Mouse (Mus musculus): ENCODE results near the gene Txn2. TPM values are rescaled to one million over a fixed set of nuclear protein-coding genes. Genes with fewer than 3 reads are reported as not detected.

Txn2 gene
- polyA plus RNA-seq (2015; fragmentation: Nextera tagmentation; extraction: Ambion mirVana): 193 and 217 TPM in 2 replicates

- peak within 1 kb of the TSS; percentile 79 for H3K4me3 ChIP-seq (replicated peaks)
- H3K27me3 ChIP-seq (replicated peaks): no peaks in the 10 kb centered on the region
- H3K4me2 ChIP-seq: peak within 1 kb of the TSS; percentile 85
- H3K9me3 ChIP-seq (replicated peaks): no peaks in the 10 kb centered on the region
- peaks cover 32% of the 10 kb centered on the region for H3K4me1 ChIP-seq
- peak within 1 kb of the TSS; percentile 82 for H3K9ac ChIP-seq (replicated peaks)
- H3K27ac ChIP-seq (replicated peaks): peak within 1 kb of the TSS; percentile 100
- peaks cover 17% of the 10 kb centered on the region for H3K36me3 ChIP-seq
- WGBS: under 1% methylated on average over 34 of the region's 34 CpGs
- peak; percentile 97 for ATAC-seq (ENCODE audit: low FRiP score)
These were observed at the start of gene Txn2 for GRCm38 (mm10) chr15:77928673-77929331. Txn2 (minus strand) TSS chr15:77929006.

- Histone ChIP-seq H3K9me3 (replicated peaks) (no peaks in the 10 kb centered on the region), H3K4me2 (no peak overlapping the region), H3K4me1 (peaks cover 7% of the 10 kb centered on the region), H3K27me3 (replicated peaks) (peaks cover 6% of the 10 kb centered on the region; the same call in 1 of the 2 replicates), H3K9ac (replicated peaks) (no peak overlapping the region), H3K27ac (replicated peaks) (no peak overlapping the region), H3K4me3 (replicated peaks) (no peak overlapping the region), H3K36me3 (no peaks in the 10 kb centered on the region)
- no peak for ATAC-seq (ENCODE audit: low FRiP score)
- WGBS: 61% methylated on average over 3 of the region's 3 CpGs
These were observed 48.9 kb upstream of the Txn2 start for GRCm38 (mm10) chr15:77977663-77978062.

- 76% methylated on average over 6 of the region's 6 CpGs for WGBS
These were observed 45.5 kb upstream of the Txn2 start for GRCm38 (mm10) chr15:77974165-77974841.

GRCm38 (mm10) chr15:77970470-77971292, 41.9 kb upstream of the Txn2 start, which contains the start of gene Eif3d:
Eif3d (minus strand) TSS chr15:77970813.
- under 1% methylated on average over 72 of the region's 72 CpGs for WGBS
- H3K9ac ChIP-seq (replicated peaks): peak within 1 kb of the TSS; percentile 92
- peak within 1 kb of the TSS; percentile 91 for H3K4me2 ChIP-seq
- peaks cover 27% of the 10 kb centered on the region for H3K4me1 ChIP-seq
- peak; percentile 85 for ATAC-seq (ENCODE audit: low FRiP score)
- no peaks in the 10 kb centered on the region for H3K27me3 ChIP-seq (replicated peaks)
- peak within 1 kb of the TSS; percentile 97 for H3K27ac ChIP-seq (replicated peaks)
- H3K9me3 ChIP-seq (replicated peaks): no peaks in the 10 kb centered on the region
- peak within 1 kb of the TSS; percentile 77 for H3K4me3 ChIP-seq (replicated peaks)
- peaks cover 29% of the 10 kb centered on the region for H3K36me3 ChIP-seq

More at GRCm38 (mm10) chr15:77974165-77974841, 45.5 kb upstream of the Txn2 start:
- no peaks in the 10 kb centered on the region for H3K9me3 ChIP-seq (replicated peaks)
- no peak for ATAC-seq (ENCODE audit: low FRiP score)
- peaks cover under 1% of the 10 kb centered on the region; the same call in 1 of the 2 replicates for H3K27me3 ChIP-seq (replicated peaks)
- H3K4me3 ChIP-seq (replicated peaks): no peak overlapping the region
- no peak overlapping the region for H3K4me2 ChIP-seq
- no peak overlapping the region for H3K27ac ChIP-seq (replicated peaks)
- no peaks in the 10 kb centered on the region for H3K36me3 ChIP-seq
- H3K9ac ChIP-seq (replicated peaks): no peak overlapping the region
- H3K4me1 ChIP-seq: peaks cover 18% of the 10 kb centered on the region

GRCm38 (mm10) chr15:77969940-77970469, 41.2 kb upstream of the Txn2 start:
- H3K27me3 ChIP-seq (replicated peaks): no peaks in the 10 kb centered on the region
- ATAC-seq (ENCODE audit: low FRiP score): peak; percentile 10
- peaks cover 35% of the 10 kb centered on the region for H3K36me3 ChIP-seq
- H3K4me2 ChIP-seq: peak overlapping the region; percentile 91
- WGBS: 3% methylated on average over 15 of the region's 15 CpGs
- peak overlapping the region; percentile 77 for H3K4me3 ChIP-seq (replicated peaks)
- H3K4me1 ChIP-seq: peaks cover 27% of the 10 kb centered on the region
- H3K9ac ChIP-seq (replicated peaks): peak overlapping the region; percentile 92
- no peaks in the 10 kb centered on the region for H3K9me3 ChIP-seq (replicated peaks)
- peak overlapping the region; percentile 97 for H3K27ac ChIP-seq (replicated peaks)

GRCm38 (mm10) chr15:77965117-77965528, 36.3 kb upstream of the Txn2 start:
- no peak overlapping the region for H3K4me2 ChIP-seq
- 79% methylated on average over 9 of the region's 9 CpGs for WGBS
- no peak overlapping the region for H3K4me3 ChIP-seq (replicated peaks)

GRCm38 (mm10) chr15:77962447-77962846, 33.6 kb upstream of the Txn2 start:
- peaks cover 93% of the 10 kb centered on the region for H3K36me3 ChIP-seq
- ATAC-seq (ENCODE audit: low FRiP score): no peak
- H3K9me3 ChIP-seq (replicated peaks): no peaks in the 10 kb centered on the region
- H3K4me1 ChIP-seq: peaks cover 4% of the 10 kb centered on the region
- no peak overlapping the region for H3K4me2 ChIP-seq
- H3K9ac ChIP-seq (replicated peaks): no peak overlapping the region
- H3K27me3 ChIP-seq (replicated peaks): no peaks in the 10 kb centered on the region
- 95% methylated on average over 5 of the region's 5 CpGs for WGBS
- H3K4me3 ChIP-seq (replicated peaks): no peak overlapping the region
- no peak overlapping the region for H3K27ac ChIP-seq (replicated peaks)

More at GRCm38 (mm10) chr15:77965117-77965528, 36.3 kb upstream of the Txn2 start:
- no peak for ATAC-seq (ENCODE audit: low FRiP score)
- H3K4me1 ChIP-seq: peaks cover 17% of the 10 kb centered on the region
- H3K27me3 ChIP-seq (replicated peaks): no peaks in the 10 kb centered on the region
- H3K36me3 ChIP-seq: peaks cover 84% of the 10 kb centered on the region
- H3K9ac ChIP-seq (replicated peaks): no peak overlapping the region
- no peak overlapping the region for H3K27ac ChIP-seq (replicated peaks)
- no peaks in the 10 kb centered on the region for H3K9me3 ChIP-seq (replicated peaks)

- Histone ChIP-seq H3K27ac (replicated peaks) (no peak overlapping the region), H3K4me2 (no peak overlapping the region), H3K4me1 (peaks cover 22% of the 10 kb centered on the region), H3K4me3 (replicated peaks) (no peak overlapping the region), H3K9ac (replicated peaks) (no peak overlapping the region), H3K9me3 (replicated peaks) (no peaks in the 10 kb centered on the region), H3K27me3 (replicated peaks) (no peaks in the 10 kb centered on the region), H3K36me3 (peaks cover 75% of the 10 kb centered on the region)
- no peak for ATAC-seq (ENCODE audit: low FRiP score)
- 94% methylated on average over 6 of the region's 6 CpGs for WGBS
These were observed 31.9 kb upstream of the Txn2 start for GRCm38 (mm10) chr15:77960693-77961092.

- ATAC-seq (ENCODE audit: low FRiP score): no peak
- peaks cover 51% of the 10 kb centered on the region for H3K36me3 ChIP-seq
- H3K4me3 ChIP-seq (replicated peaks): no peak overlapping the region
These were observed 29.3 kb upstream of the Txn2 start for GRCm38 (mm10) chr15:77958071-77958470.

GRCm38 (mm10) chr15:77957625-77958024, 28.8 kb upstream of the Txn2 start:
- Histone ChIP-seq H3K9ac (replicated peaks) (no peak overlapping the region), H3K36me3 (peaks cover 51% of the 10 kb centered on the region), H3K4me3 (replicated peaks) (no peak overlapping the region), H3K27ac (replicated peaks) (no peak overlapping the region), H3K4me2 (peak overlapping the region; percentile 92), H3K9me3 (replicated peaks) (no peaks in the 10 kb centered on the region), H3K4me1 (peaks cover 48% of the 10 kb centered on the region), H3K27me3 (replicated peaks) (no peaks in the 10 kb centered on the region)
- ATAC-seq (ENCODE audit: low FRiP score): no peak
- 42% methylated on average over 5 of the region's 5 CpGs for WGBS

More at GRCm38 (mm10) chr15:77958071-77958470, 29.3 kb upstream of the Txn2 start:
- no peak overlapping the region for H3K27ac ChIP-seq (replicated peaks)
- H3K9me3 ChIP-seq (replicated peaks): no peaks in the 10 kb centered on the region
- H3K4me1 ChIP-seq: peaks cover 46% of the 10 kb centered on the region
- H3K27me3 ChIP-seq (replicated peaks): no peaks in the 10 kb centered on the region
- no peak overlapping the region for H3K4me2 ChIP-seq
- no peak overlapping the region for H3K9ac ChIP-seq (replicated peaks)
- 63% methylated on average over 3 of the region's 3 CpGs for WGBS

- peak; percentile 95 for ATAC-seq (ENCODE audit: low FRiP score)
- H3K36me3 ChIP-seq: peaks cover 48% of the 10 kb centered on the region
- peak within 1 kb of the TSS; percentile 55 for H3K4me3 ChIP-seq (replicated peaks)
- under 1% methylated on average over 39 of the region's 39 CpGs for WGBS
- peak within 1 kb of the TSS; percentile 72 for H3K9ac ChIP-seq (replicated peaks)
- peaks cover 48% of the 10 kb centered on the region for H3K4me1 ChIP-seq
- H3K27ac ChIP-seq (replicated peaks): peak within 1 kb of the TSS; percentile 74
- H3K27me3 ChIP-seq (replicated peaks): no peaks in the 10 kb centered on the region
- H3K9me3 ChIP-seq (replicated peaks): no peaks in the 10 kb centered on the region
- H3K4me2 ChIP-seq: peak within 1 kb of the TSS; percentile 92
These were observed 27.6 kb upstream of the Txn2 start, which contains the start of gene Foxred2 for GRCm38 (mm10) chr15:77956404-77956901. Foxred2 (minus strand) TSS chr15:77956722.
